Mouse (Mus musculus): ENCODE results near the gene Pde4dip. TPM values are rescaled to one million over a fixed set of nuclear protein-coding genes. Genes with fewer than 3 reads are reported as not detected.

Gene Pde4dip
- total RNA-seq, 2 experiments from 2014 or later, result 209 to 247 TPM

DNA sequence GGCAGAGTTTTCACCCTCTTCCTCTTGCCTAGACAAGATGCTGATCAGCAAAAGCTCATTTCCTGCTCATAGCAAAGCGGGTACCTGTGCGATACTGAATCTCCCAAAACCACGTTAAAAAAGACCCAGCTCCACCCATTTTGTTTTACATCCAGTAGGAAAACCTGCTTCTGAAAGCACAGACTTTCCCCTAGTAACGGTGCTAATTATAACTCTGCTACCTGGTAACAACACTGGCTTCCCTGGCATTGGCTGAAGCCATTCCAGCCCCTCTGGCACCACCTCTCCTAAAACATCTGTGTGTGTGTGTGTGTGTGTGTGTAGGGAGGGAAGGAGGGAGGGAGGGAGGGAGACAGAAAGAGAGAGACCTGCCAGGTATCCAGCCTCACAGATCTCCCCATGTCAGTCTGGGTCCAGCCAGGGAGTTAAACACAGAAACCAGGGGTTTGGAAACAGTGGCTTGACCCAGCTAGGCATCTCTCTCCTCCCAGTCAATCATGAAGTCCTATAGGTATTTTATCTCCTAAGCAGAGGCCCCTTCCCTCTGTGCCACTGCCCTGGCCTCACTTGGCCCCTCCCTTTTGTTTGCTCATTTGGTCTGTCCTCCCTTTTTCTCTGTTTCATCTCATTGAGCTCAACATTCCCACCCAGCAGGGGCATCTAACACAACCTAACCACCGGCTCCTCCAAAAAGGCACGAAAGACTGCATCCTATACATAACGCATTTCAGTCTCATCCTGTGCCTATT lies 76.7 kb downstream of the Pde4dip start:
- DNase-seq (ENCODE audit: low spot score in 2 of 2), result no peak
- intact Hi-C loops (cut with DNase I), result no loop called here

DNA sequence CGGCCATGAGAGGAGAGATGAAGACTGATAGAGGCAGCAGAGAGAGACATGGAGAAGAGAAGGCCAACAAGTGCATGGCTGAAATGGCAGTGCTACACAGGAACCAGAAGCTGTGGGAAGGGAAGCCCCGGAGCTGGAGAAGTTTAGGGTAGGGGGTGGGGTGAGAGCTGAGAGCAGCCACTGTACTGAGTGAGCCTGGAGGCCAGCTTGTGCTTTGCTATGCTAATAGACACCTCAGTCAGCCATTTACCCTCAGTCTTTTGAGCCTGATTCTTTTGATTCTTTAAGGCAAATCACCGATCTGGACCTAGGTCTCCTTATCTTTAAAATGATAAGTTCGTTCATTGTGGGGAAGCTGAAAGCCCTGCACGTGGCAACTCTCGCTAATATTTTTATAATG lies 77.3 kb downstream of the Pde4dip start:
- intact Hi-C loops (cut with DNase I), result no loop called here
- DNase-seq (ENCODE audit: low spot score in 2 of 2), result no peak

DNA sequence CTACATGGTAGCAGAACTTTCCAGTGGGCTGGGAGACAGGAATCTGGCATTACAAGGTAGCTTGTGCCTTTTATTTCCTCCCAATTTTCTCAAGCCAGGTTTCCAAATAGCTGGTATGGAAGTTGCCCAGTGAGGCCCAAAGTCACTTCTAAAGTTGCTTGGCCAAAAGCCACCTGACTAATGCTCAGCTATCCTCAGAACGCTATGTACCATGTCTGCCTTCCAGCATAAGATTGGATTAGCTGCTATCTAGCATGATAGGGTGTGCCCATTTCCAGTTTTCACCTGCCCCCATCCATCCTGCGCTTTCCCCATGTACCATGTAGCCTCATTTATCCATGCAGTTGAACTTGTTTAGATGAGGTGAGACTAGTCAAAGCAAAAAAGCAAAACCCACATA lies 78.2 kb downstream of the Pde4dip start:
- intact Hi-C loops (cut with DNase I), result no loop called here
- DNase-seq (ENCODE audit: low spot score in 2 of 2), result no peak

DNA sequence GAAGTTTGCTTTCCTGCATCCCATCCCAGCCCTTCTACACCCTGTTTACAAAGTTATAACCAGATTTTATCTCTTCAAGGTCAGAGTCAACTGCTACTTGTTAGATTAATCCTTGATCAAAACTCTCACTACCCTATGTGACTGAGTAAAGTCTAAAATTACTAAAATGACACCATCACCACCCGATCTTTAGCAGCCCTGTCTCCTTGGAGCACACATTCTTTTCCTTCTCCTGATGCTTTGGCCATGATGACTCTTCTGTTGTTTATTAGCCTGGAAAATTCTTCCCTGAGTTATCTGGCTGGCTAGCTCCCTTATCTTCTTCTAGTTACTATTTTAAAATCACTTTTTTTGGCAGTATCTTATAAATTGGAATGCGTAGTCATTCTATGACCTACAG lies 82.9 kb downstream of the Pde4dip start:
- no peak for DNase-seq (ENCODE audit: low spot score in 2 of 2)
- intact Hi-C loops (cut with DNase I), result no loop called here

DNA sequence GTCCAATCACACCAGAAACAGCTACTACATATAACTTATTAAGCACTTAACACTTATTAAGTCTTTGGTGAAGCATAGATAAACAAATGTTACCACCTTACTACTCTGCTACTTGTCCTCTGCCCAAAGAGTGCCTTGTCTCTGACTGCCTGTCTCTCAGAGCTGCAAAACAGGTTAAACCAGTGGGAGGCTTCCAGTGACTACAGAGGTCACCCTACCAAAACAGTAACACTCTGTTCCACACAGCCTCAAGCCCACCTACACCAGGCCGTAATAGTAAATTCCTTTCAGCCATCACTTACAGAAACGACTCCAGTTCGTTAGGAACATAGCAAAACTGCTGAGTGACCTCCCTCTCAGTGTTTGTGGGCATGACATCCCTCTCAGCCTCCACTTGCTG lies 84.8 kb downstream of the Pde4dip start:
- DNase-seq (ENCODE audit: low spot score in 2 of 2), result no peak
- intact Hi-C loops (cut with DNase I), result no loop called here

DNA sequence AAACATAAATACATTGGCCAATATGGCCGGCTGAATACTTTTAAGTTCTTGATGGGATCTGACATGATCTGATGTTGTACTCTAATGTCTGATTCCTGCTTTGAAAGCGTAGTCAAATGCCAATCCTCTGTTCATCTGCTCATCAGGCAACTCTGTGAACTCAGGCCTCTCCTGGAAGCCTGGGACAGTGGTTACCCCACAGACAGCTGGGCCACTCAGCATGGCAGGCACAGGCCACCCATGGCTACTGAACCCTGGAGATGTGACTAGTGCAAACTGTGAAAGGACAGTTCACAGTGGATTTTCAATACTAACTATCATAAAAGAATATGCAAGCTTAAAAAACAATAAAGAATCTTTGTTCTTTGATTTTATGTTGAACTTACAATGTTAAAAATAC lies 85.6 kb downstream of the Pde4dip start:
- intact Hi-C loops (cut with DNase I), result no loop called here
- DNase-seq (ENCODE audit: low spot score in 2 of 2), result no peak

DNA sequence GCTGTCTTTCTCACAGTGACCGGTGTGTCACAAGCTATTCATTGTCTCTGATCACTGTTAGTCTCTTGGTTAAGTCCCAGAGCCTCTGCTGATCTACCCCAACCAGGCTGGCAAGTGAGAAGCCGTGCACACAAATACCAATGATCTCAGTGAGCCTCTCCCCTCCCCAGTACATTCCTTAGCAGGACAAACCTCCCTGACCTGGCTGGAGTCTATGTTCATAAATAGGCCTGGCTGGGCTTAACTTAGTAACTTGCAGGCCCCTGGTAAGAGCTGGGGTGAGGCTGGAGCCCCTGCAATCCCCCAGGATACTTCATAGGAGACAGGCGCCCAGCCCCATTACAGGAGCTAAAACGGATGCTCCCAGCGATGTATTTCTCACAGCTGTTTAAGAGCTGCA lies 86.2 kb downstream of the Pde4dip start:
- intact Hi-C loops (cut with DNase I), result no loop called here
- DNase-seq (ENCODE audit: low spot score in 2 of 2), result no peak

DNA sequence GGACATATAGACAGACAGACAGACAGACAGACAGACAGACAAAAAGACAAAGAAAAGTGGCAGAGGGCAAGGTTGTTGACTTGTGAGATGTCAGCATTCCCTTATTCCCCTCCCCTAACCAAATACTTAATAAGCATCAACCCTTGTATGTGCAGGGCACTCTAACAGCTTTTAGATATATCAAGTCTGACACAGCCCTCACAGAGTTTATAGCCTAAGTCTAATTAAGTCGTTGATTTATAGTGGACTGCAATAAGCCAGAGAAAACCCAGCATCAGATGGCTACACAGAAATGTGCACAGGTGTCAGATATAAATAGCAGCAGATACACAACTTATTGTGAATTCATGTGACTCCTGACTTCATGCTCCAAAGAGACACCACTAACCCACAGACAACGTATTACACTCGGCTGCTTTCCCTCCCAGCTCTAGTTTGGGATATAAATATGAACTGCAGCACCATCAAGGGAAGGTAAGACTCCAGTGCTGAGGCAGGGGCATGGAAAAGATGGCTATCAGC lies 87.3 kb downstream of the Pde4dip start:
- intact Hi-C loops (cut with DNase I), result no loop called here
- DNase-seq (ENCODE audit: low spot score in 2 of 2), result no peak

DNA sequence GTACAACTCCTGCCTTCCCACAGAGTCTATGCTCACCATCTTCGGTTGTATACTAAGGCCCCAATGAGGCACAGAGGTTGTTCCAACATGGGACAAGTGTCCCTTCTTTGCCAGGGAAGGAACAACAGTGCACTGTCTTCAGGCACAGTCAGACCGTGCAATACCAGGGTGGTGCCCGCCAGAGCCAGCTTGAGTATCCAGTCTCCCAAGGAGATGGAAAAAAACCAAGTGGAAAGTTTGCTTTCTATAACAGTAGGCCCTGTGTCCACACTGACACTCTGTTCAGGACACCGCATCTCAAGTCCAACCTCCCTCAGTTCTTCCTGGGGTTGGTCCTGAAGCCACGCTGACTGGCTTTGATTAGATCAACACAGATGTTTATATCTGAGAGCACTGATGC lies 87.8 kb downstream of the Pde4dip start:
- DNase-seq (ENCODE audit: low spot score in 2 of 2), result no peak
- intact Hi-C loops (cut with DNase I), result no loop called here

DNA sequence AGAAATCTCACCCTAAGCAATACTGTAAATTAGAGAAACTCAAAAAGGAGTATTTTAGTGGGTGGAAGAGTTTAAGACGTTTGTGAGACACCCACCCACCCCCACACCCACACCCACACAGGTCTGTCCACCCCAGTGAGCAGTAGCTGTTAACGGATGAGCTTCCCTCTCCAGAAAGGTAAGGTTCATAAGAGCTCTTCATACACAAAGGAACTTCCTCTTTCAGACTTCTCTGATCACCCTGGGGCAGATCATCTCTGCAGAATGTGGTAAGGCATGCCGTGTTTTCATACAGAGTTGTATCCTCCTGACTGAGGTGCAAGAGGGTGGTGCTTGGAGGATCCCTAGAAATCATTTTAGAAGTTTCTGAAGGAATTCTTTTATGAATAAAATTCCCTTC lies 88.5 kb downstream of the Pde4dip start:
- no peak for DNase-seq (ENCODE audit: low spot score in 2 of 2)
- intact Hi-C loops (cut with DNase I), result no loop called here

DNA sequence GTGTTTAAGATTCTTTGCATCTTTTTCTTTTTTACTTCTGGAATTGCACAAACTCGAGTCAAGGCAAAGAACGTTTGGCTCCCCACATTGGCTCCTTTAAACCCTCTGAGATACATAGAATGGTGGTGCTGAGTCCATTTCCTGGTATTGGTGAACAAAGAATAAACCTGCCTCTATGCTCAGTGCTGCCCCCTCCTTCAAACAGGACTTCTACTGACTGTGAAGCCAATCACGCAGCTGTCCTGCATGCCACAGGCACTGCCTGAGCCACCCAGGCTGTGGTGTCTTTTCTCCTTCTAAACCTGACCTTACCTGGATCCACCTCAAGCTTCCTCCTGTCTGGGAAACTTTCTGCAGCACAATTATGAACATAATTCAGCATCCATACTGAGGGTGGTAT lies 89.2 kb downstream of the Pde4dip start:
- no peak for DNase-seq (ENCODE audit: low spot score in 2 of 2)
- intact Hi-C loops (cut with DNase I), result no loop called here

DNA sequence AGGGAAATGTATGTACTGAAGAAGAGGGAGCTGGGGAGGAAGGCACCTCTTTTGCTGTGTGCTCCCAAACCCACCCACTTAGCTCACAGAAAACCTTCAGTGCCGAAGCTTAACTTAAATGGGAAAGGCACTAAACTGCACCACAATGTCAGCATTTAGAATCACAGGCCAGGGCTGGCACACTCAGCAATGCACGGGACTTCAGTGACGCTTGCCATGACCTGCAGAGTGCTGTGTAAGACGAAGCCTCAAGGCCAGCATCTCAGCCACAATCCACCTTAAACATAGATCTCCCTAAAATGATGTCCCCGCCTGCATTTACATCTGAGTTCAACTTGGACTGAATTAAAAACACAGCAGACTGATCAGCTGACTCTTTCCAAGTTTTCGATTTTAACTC lies 91.1 kb downstream of the Pde4dip start:
- intact Hi-C loops (cut with DNase I), result no loop called here
- peak in 1 of 2 experiments; percentile 14 for DNase-seq (ENCODE audit: low spot score in 2 of 2)

DNA sequence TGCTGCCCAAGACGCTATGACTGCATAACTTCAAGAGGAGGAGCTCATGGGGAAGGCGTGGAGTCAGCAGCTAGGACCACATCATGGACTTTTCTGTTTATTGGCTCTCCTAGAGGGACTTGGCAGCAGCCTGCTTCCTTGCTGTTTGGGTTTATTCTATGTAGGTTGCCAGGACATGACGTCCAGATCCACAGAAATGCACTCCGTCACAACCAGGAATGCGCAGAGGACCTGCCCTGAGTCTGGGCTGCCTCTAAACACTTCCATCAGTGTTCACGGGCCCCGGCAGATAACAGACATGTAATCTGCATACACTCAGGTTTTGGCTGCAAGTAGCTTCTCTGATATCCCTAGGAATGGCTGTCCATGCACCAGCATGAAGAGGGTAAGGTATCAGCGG lies 94.5 kb downstream of the Pde4dip start:
- intact Hi-C loops (cut with DNase I), result no loop called here
- no peak for DNase-seq (ENCODE audit: low spot score in 2 of 2)

DNA sequence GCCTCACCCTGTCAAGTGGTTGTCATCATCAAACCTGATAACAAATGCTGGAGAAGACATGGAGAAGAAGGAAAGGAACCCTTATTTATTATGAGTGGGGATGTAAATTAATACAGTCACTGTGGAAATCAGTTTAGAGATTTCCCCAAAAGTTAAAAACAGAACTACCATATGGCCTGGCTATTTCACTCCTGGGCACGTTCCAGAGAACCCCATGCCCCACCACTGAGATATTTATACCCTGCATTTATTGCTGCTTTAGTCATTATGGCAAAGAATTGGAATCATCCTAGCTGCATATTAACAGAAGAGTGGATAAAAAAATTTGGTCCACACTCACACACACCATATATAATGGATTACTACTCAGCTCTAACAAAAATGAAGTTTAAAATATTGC lies 98.4 kb downstream of the Pde4dip start:
- no peak for DNase-seq (ENCODE audit: low spot score in 2 of 2)
- intact Hi-C loops (cut with DNase I), result no loop called here

DNA sequence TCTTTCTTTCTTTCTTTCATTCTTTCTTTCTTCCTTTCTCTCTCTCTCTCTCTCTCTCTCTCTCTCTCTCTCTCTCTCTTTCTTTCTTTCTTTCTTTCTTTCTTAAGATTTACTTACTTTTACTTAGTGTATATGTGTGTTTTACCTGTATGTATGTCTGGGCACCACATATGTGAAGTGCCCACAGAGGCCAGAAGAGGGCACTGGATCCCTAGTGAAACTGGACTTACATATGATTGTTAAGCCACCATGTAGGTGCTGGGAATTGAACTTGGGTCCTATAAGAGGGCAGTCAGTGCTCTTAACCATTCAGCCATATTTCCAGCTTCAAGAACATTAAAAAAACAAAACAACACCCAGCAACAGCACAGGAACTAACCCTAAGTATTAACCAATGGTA lies 99.2 kb downstream of the Pde4dip start:
- DNase-seq (ENCODE audit: low spot score in 2 of 2), result no peak
- intact Hi-C loops (cut with DNase I), result no loop called here

DNA sequence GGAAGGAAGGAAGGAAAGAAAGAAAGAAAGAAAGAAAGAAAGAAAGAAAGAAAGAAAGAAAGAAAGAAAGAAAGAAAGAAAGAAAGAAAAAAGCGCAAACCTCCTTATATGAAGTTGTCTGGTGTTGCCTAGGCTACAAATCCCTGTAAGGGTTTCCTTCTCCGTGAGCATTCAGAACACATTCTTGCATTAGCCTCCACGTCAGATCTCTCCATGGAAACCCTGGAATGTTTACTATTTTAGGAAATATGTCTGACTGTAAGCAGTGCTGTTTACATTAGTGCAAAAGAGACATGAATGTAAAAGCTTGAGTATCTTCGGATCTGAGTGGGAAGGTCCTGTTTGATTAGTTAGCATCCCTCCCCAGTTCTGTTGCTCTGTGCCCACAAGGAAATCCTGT lies 112.3 kb downstream of the Pde4dip start:
- no peak for DNase-seq (ENCODE audit: low spot score in 2 of 2)
- intact Hi-C loops (cut with DNase I), result no loop called here

DNA sequence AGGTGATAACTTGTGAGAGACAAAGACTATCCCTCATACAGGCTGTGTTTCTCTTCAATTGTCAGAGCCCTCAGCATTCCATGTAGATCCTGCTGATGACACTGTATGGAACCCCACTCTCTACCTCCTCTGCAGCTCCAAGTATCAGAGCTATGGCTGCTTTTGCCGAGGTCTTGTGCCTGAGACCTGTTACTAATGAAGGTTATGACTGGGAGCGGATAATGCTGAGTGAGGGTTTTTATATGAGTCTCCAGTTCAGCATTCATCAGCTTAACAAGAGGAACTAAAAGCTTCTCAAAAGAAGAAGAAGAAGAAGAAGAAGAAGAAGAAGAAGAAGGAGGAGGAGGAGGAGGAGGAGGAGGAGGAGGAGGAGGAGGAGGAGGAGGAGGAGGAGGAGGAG lies 112.8 kb downstream of the Pde4dip start:
- DNase-seq (ENCODE audit: low spot score in 2 of 2), result no peak
- intact Hi-C loops (cut with DNase I), result no loop called here

DNA sequence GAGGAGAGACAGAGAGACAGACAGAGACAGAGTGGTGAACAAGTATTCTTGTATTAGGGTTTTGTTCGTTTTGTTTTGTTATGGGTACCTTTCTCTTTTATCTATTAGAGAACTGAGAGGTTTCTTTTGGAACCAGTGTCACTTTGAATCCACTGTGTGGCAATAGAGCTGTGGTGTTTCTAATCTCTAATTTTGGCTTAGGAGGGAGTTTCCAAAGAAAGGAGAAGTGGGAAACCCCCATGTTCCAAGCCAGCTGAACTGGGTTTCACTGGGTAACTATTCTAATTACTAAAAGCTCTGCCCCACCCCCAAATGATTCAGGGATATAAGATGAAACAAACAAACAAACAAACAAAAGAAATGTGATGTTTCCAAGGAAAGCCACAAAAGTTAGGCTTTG lies 113.6 kb downstream of the Pde4dip start:
- no peak for DNase-seq (ENCODE audit: low spot score in 2 of 2)
- intact Hi-C loops (cut with DNase I), result no loop called here

DNA sequence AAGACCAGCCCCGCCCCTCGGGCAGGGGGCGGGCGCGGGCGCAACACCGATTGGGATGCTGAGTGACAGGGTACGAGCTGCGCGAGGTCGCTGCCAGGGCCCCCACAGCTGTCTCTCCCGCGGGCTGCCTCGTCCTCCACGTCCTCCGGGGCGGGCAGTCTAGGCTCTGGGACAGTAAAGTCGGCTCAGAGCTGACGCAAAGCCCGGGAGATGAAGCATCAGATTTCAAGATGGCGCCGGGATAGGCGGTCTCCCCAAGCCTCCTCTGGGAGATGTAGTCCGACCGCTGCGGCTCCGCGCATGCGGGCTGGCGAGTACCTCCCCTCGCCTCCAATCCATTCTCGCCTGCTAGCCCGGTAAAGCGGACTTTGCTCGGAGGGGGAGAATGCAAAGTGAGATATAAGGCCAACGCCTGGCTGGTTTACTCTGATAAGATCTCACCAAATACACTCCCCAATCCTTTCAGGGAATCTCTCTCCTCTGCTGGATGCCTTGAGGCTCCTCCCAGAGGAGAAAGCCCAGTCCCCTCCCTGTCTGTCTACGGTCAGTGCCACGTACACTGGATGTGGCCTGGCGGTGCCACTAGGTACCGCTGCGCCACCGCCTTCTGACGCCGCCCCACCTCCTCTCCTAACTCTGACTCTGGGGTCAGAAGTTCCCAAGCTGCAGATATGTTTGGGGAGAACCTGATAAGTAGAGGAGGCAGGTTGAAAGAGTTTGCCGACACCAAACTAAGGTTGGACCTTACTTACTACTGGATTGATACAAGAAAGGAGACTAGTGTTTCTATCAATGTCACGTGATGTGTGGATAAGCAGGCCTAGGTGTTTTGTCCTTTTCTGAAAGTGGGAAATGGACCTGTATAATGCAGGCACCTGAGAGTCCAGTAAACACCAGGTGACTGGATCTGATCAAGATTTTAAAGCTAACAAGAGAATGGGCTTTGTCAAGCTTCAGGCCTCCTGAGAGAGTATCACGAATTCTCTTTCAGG lies 120.4 kb downstream of the Pde4dip start:
- DNase-seq (ENCODE audit: low spot score in 2 of 2), result peak; percentile 94 to 95
- intact Hi-C loops (cut with DNase I), result loop anchor here (5.0 kb wide), 3 partner anchors 86 to 119 kb away; partner anchors contain the start of gene Pde4dip

DNA sequence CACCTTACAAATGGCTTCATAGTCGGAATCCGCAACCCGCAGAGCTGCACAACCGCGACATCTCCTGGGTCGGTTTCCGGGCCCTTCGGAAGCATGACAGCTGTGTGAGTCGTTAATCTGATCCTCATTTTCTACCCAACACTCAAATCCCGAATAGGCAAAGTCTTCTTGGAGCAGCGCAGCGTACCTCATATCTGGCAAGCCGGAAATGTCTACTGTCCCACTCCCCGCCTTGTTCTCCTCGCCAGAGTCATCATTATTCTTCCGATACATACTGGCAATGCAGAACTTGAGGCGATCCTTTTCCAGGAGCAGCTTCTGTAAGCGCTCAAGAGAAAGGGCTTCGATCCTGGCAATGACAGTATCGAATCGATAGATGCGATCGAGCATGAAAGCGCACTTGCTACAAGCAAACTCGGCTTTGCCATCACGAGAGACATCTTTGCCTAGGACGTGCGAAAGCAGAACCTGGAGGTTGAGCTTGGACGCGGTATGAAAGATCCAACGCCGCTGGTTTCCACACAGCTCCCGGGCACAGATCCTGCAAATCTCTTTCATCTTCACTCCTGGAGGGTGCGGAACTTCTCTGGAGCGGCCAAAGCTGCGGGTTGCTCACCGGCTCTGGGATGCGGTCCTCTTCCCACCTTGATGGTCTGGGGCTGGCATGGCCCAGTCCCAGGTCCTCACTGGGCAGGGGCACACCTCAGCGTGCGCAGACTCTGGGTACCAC lies 121.3 kb downstream of the Pde4dip start:
- intact Hi-C loops (cut with DNase I), result loop anchor here (5.0 kb wide), 3 partner anchors 85 to 120 kb away; partner anchors contain the start of gene Pde4dip
- peak; percentile 23 to 25 for DNase-seq (ENCODE audit: low spot score in 2 of 2)
